Mouse (Mus musculus) neural tube, embryonic 10.5 days (tissue): ENCODE measurements at regions not wholly inside any gene's neighbourhood (a gene's known extent, or its start where the extent isn't known, plus 50 kb on each side); places are given as distances from the start of the nearest gene placed in this dataset.

Source experiments
- DNase-seq: peaks from one replicate; pipeline ENCODE4 v3.0.0-alpha.2; 2017; ENCODE audit warnings: low spot score; ENCODE audit errors: extremely low spot score

DNA sequence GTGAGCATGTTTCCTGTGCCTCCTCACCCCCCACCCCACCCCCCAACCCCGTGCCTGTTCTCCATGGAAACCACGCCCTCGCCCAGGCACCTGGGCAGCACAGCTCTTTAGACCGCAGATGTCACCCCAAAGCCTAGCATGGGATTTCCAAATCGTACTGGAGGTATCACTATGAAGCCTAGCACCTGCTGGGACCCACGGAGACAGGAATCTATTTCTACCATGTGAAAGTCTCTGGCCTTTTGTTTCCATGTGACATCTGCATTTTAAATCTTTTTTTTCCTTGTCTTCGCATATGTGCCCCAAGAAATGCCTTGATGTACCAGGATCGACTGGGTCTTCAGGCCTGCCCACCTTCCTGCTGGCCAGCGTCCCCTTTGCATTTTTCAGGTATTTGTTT, 179.7 kb downstream of the Irs2 start:
- DNase-seq: no peak

- no peak for DNase-seq
Measured at GRCm38 (mm10) chr8:10827560-10827959, 180.7 kb downstream of the Irs2 start.

DNA sequence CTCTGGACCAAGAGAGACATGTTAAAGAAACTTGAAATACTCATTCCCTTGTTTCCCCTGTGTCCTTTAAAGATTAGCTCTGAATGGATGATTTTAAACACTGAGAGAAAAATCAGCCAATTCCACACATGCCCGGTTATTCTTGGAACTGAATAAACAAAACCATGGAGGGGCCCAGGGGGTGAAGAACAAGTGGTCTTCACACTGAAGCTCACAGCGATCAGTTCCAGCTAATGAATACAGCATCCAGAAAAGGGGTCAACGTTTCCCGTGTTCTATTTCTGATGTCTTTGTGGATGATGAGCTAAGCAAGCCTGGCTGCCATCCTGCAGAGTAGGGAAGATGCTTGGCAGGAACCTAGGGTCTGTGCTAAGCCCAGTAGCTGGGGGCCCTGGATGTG, 182.3 kb downstream of the Irs2 start:
- DNase-seq: no peak

- no peak for DNase-seq
Measured at GRCm38 (mm10) chr8:10825192-10825926, 182.9 kb downstream of the Irs2 start.

DNA sequence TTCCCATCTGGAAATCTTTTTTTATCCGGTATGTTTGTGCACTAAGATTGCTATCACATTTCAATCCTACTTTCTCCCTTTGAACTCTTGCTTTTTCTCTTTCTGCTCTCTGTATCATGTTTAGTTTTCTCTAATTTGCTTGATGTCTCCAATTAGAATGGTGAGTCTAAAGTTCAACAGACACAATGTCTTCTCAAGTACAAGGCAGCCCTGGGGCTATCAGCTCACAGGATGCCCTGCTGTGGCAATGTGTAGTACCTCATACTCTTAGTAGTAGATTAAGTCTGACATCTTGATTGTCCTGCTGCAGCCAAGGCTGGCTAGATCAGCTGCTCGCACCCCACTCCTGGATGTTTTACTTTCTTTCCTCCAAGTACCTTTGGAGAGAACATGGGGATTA, 186.4 kb downstream of the Irs2 start:
- DNase-seq: no peak

- no peak for DNase-seq
Measured at GRCm38 (mm10) chr8:10814499-10814898, 193.8 kb downstream of the Irs2 start.

GRCm38 (mm10) chr8:10812060-10812670, 196.1 kb downstream of the Irs2 start:
- DNase-seq: no peak

DNA sequence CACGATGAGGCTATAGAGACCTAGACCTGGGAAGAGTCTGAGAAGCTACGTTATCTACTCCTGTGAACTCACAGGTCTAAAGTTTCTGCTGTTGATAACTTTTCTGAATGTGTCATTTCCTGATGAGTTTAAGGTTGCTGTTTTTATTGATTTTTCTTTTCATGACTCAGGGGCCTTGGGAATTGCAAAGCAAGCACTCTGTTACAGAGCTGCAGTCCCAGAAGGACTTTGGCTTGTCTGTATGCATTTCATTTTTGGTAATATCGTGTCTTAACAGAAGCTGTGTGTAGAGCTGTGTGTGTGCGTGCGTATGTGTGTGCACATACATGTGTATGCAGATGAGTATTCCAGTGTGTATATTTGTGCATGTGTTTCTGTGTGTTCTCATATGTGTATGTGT, 201.2 kb downstream of the Irs2 start:
- no peak for DNase-seq

GRCm38 (mm10) chr8:10805405-10806151, 202.7 kb downstream of the Irs2 start:
- DNase-seq: peak; percentile 57

DNA sequence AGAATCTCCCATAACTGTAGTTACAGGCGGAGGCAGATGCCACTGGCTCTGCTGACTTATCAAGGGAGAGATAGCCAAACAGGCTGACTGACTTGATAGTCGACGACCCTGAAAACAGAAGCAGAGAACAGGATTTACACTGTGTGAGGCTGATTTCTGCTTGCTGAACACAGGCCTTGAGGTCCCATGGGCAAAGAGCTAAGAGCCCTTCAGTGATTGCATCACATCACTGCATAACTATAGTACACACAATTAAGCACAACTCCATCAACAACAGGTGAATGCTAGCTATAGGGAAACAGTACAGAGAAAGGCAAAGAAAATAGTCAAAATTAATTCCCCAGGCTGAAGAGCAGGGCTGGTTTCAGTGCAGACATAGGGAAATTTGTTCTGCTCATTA, 203.3 kb downstream of the Irs2 start:
- no peak for DNase-seq

DNA sequence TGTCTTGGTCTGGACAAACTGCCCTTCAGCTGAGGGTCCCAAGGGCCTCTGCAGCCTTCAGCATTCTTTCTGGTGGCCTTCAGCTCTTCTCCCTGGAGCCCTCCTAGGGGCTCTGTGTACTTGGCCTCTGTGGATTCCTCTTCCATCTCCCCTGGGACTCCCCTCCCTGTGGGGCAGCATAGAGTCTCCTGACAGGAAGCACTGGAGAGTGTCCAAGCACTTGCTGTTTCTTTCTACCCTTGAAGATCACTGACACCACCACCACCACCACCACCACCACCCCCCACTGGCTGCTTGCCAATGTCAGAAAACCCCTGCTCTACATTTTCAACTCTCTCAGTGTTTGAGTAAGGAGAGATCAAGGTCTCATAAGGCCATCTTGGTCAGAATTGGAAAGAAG, 206.3 kb downstream of the Irs2 start:
- no peak for DNase-seq

GRCm38 (mm10) chr8:10801580-10801979, 206.7 kb downstream of the Irs2 start:
- no peak for DNase-seq

DNA sequence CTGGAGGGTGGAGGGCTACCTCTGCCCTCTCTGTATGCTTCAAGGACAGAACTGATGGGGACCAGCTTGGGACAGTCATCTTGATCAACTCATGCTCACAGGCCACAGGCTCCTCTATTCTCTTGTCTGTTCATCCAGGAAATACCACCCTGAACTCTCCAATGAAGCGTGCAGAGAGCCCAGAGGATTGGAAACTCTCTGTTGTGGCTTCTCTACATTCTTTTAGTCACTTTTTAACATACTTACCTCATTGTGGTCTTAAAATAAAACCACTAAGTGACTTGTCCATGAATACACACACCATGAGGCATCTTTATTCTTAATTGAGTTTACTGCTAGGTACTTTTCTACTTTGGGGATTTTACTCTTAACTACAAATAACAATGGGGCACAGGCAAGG, 209.8 kb downstream of the Irs2 start:
- DNase-seq: no peak

GRCm38 (mm10) chr8:10794367-10795189, 213.7 kb downstream of the Irs2 start:
- no peak for DNase-seq

- no peak for DNase-seq
Measured at GRCm38 (mm10) chr8:10793670-10794366, 214.4 kb downstream of the Irs2 start.

- no peak for DNase-seq
Measured at GRCm38 (mm10) chr8:10788496-10789200, 219.6 kb downstream of the Irs2 start.

DNA sequence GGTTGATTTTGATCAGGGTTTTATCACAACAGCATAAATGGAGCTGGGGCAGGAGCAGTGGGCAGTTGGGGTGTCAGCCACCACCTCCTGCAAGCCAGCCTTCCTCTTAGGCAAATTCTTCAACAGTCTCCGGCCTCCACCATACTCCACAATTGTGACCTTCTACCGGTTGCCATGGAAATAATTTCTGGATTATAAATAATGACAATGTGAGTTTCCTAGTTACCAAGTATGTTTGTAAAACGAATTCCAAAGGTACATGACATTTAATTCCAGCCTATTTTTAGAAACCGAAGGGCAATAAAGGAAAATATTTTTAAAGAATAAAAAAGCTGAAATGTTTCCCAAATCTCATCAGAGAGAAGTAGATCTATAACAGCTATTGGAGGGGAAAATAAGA, 222.5 kb downstream of the Irs2 start:
- DNase-seq: no peak

DNA sequence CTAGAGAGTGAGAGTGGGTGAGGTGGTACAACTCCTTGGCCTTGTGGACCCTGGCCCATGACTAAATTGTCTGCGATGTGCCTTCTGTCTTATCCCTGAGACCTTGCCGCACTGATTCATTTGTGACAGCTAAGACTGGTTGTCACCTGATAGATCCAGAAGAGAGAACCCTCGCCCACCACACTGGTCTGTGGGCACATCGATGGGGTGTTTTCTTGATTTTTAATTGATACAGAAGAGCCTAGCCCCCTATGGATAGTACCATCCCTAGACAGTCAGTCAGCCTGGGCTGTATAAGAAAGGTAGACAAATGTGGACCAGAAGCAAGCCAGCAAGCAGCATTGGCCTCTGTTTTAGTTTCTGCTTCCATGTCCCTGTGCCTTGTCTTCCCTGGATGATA, 222.9 kb downstream of the Irs2 start:
- DNase-seq: no peak

DNA sequence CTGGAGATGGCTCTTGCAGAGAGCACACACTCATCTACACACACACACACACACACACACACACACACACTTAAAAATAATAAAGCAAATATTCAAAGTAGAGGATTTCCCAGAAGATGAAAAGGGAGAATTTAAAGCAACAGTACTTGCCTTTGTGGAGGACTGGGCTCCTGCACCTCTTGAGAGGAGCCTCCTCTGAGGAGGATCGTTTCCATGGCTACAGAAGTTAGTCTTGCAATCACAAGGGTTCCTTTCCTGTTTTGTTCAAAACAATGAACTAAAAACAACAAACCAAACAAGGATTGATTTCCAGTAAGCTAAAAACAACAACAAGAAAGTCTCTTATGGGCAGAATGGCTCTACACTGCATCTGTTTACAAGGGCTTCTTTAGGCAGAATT, 223.8 kb downstream of the Irs2 start:
- DNase-seq: no peak

DNA sequence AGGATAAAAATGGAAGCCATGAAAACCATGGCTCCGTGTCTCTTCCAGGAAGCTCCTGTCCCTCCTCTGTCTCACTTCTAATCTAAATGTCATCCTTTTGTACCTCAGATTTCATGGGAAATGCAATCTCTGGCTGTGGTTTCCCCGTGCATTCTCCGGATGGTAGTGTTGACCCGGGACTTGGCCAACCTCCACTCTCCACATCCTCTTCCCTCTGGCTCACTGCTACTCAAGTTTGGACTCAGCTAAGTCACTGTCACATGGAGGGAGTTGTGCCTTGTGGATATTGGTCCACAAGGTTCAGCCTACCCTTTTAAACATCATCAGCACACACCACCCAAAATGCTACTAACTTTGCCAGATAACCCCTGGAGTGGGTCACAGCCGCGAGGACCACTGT, 226.4 kb downstream of the Irs2 start:
- DNase-seq: no peak
